Mouse (Mus musculus): Measurements from ENCODE around the gene 2310034G01Rik. TPM values are rescaled to one million over a fixed set of nuclear protein-coding genes. Genes with fewer than 3 reads are reported as not detected.

The 2310034G01Rik gene
- polyA plus RNA-seq (2015; fragmentation: Nextera tagmentation; extraction: Ambion mirVana): 1.4 and 1.5 TPM in 2 replicates

DNA sequence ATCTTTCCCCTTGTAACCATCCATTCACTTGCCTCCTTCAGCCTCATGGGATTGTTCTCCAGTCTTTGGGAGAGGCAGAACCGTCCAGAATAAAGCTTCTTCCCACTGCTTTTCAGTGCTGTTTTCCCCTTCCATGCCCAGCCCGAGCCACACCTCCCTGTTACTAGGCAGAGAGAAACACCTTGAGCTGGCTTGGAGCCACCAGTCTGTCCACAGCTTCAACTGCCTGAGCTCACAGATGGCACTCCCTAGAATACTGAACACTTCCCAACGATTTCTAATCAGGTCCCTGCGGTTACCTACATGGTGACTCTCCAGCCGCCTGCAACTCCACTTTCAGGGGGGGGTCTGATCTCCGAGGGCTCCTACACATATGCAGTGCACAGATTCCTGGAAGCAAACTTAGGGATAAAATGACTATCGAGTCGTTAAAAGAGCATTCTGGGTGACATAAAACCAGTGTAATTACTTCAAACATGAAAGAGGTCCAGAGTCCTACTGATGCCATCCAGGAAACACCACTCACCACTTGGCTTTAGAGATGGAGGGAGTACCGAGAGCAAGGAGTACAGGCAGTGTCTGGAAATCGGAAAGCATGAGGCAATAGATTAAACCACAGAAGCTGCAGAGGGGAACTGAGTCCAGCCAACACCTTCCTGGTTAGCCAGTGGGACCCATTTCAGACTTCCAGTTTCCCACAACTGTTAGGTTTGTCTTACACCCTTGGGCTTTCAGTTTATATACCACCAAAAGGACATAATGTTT is at the start of gene 2310034G01Rik:
TSS of gene 2310034G01Rik (minus strand) at position 135 of the 765 bp plus-strand sequence.
- ATAC-seq (ENCODE audit: insufficient read depth, low FRiP score, low read depth): no peak
- WGBS: 62% methylated on average over 10 of the region's 10 CpGs

DNA sequence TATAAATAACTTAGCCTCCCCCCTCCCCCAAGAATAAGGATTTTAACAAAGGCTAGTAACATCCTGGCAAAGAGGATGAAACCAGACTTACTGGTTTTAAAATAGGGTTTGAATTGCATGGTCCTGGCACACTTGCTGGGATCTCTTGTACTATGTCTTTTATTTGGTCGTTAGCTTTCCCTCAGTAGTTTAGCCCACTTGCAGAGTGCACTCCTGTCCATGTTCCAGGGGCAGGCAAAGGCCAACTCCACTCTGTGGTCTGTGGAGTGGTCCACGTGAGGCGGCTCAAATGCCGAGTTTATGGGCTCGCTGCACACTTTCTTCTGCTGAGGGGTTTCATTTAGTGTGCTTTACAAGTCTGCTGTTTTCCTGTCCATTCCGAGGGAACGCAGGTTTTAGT is 49.8 kb upstream of the 2310034G01Rik start:
- H3K4me1 ChIP-seq: peaks cover 25% of the 10 kb centered on the region
- H3K36me3 ChIP-seq: 0 out of 2 replicates have a peak, but pooled peaks cover 3% of the 10 kb centered on the region
- H3K9me3 ChIP-seq: no peaks in the 10 kb centered on the region
- H3K27me3 ChIP-seq (replicated peaks): no peaks in the 10 kb centered on the region
- no peak overlapping the region for H3K9ac ChIP-seq
- no peak overlapping the region for H3K27ac ChIP-seq
- WGBS: 76% methylated on average over 7 of the region's 7 CpGs
- H3K4me3 ChIP-seq (replicated peaks): no peak overlapping the region
- ATAC-seq (ENCODE audit: insufficient read depth, low FRiP score, low read depth): no peak
- H3K4me2 ChIP-seq: no peak overlapping the region

More for the DNA sequence above, at the start of gene 2310034G01Rik:
- Histone ChIP-seq H3K9ac (peak within 1 kb of the TSS; percentile 70), H3K4me2 (peak within 1 kb of the TSS; percentile 98), H3K27me3 (replicated peaks) (no peaks in the 10 kb centered on the region), H3K4me1 (peaks cover 17% of the 10 kb centered on the region), H3K4me3 (replicated peaks) (peak within 1 kb of the TSS; percentile 63), H3K27ac (peak within 1 kb of the TSS; percentile 84; the same call in 1 of the 2 replicates), H3K36me3 (no peaks in the 10 kb centered on the region), H3K9me3 (no peaks in the 10 kb centered on the region)

GRCm38 (mm10) chr19:46399372-46399771 is 49.3 kb upstream of the 2310034G01Rik start:
- Histone ChIP-seq H3K4me3 (replicated peaks) (no peak overlapping the region), H3K9ac (no peak overlapping the region), H3K27ac (no peak overlapping the region), H3K4me1 (peaks cover 28% of the 10 kb centered on the region), H3K27me3 (replicated peaks) (no peaks in the 10 kb centered on the region), H3K9me3 (no peaks in the 10 kb centered on the region), H3K36me3 (0 out of 2 replicates have a peak, but pooled peaks cover 3% of the 10 kb centered on the region), H3K4me2 (no peak overlapping the region)
- no peak for ATAC-seq (ENCODE audit: insufficient read depth, low FRiP score, low read depth)
- 81% methylated on average over 6 of the region's 6 CpGs for WGBS

- H3K27ac ChIP-seq: no peak overlapping the region
- no peaks in the 10 kb centered on the region for H3K9me3 ChIP-seq
- H3K4me2 ChIP-seq: peak overlapping the region; percentile 71
- WGBS: 42% methylated on average over 3 of the region's 3 CpGs
- H3K27me3 ChIP-seq (replicated peaks): no peaks in the 10 kb centered on the region
- H3K36me3 ChIP-seq: no peaks in the 10 kb centered on the region
- ATAC-seq (ENCODE audit: insufficient read depth, low FRiP score, low read depth): no peak
- peak overlapping the region; percentile 87 for H3K4me3 ChIP-seq (replicated peaks)
- H3K9ac ChIP-seq: no peak overlapping the region
- H3K4me1 ChIP-seq: peaks cover 36% of the 10 kb centered on the region
Observed at GRCm38 (mm10) chr19:46398401-46398800, 48.3 kb upstream of the 2310034G01Rik start.

- Histone ChIP-seq H3K4me3 (replicated peaks) (peak overlapping the region; percentile 87), H3K9ac (peak overlapping the region; percentile 82), H3K4me2 (peak overlapping the region; percentile 71), H3K9me3 (no peaks in the 10 kb centered on the region), H3K27ac (peak overlapping the region; percentile 90), H3K4me1 (peaks cover 39% of the 10 kb centered on the region), H3K36me3 (no peaks in the 10 kb centered on the region), H3K27me3 (replicated peaks) (no peaks in the 10 kb centered on the region)
- no peak for ATAC-seq (ENCODE audit: insufficient read depth, low FRiP score, low read depth)
- 2% methylated on average over 19 of the region's 19 CpGs for WGBS
Observed at GRCm38 (mm10) chr19:46397436-46398001, 47.4 kb upstream of the 2310034G01Rik start.

- no peaks in the 10 kb centered on the region for H3K9me3 ChIP-seq
- H3K4me1 ChIP-seq: peaks cover 39% of the 10 kb centered on the region
- peak; percentile 88 for ATAC-seq (ENCODE audit: insufficient read depth, low FRiP score, low read depth)
- H3K27me3 ChIP-seq (replicated peaks): no peaks in the 10 kb centered on the region
- peak within 1 kb of the TSS; percentile 87 for H3K4me3 ChIP-seq (replicated peaks)
- WGBS: under 1% methylated on average over 56 of the region's 57 CpGs
- H3K27ac ChIP-seq: peak within 1 kb of the TSS; percentile 90
- 0 out of 2 replicates have a peak, but pooled peaks cover under 1% of the 10 kb centered on the region for H3K36me3 ChIP-seq
- H3K4me2 ChIP-seq: peak within 1 kb of the TSS; percentile 71
- peak within 1 kb of the TSS; percentile 82 for H3K9ac ChIP-seq
Observed at GRCm38 (mm10) chr19:46396686-46397435, 46.8 kb upstream of the 2310034G01Rik start, which contains the start of gene Sufu. Gene Sufu, plus strand, starts transcription at chr19:46396896.

DNA sequence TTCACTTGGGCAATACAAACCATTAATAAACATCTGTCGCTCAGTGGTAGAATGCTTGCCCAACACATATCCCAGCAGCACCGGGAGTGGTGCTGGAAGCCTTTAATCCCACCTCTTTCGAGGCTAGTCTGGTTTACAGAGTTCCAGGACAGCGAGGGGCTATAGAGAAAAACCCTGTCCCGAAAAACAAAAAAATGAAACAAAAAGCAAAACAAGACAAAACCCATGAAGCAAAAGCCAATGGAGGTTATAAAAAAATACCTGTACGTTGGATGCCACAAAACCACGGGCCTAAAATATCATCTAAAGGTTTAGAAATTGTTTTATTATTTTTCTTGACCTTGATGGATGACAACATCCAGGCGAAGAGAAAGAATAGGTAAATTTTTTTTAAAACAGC is 46.0 kb upstream of the 2310034G01Rik start:
- H3K9ac ChIP-seq: no peak overlapping the region
- peaks cover 39% of the 10 kb centered on the region for H3K4me1 ChIP-seq
- no peaks in the 10 kb centered on the region for H3K27me3 ChIP-seq (replicated peaks)
- H3K4me2 ChIP-seq: peak overlapping the region; percentile 65
- H3K27ac ChIP-seq: peak overlapping the region; percentile 79; the same call in 1 of the 2 replicates
- peak overlapping the region; percentile 79 for H3K4me3 ChIP-seq (replicated peaks)
- 12% methylated on average over 8 of the region's 8 CpGs for WGBS
- H3K9me3 ChIP-seq: no peaks in the 10 kb centered on the region
- H3K36me3 ChIP-seq: 0 out of 2 replicates have a peak, but pooled peaks cover 3% of the 10 kb centered on the region
- no peak for ATAC-seq (ENCODE audit: insufficient read depth, low FRiP score, low read depth)

DNA sequence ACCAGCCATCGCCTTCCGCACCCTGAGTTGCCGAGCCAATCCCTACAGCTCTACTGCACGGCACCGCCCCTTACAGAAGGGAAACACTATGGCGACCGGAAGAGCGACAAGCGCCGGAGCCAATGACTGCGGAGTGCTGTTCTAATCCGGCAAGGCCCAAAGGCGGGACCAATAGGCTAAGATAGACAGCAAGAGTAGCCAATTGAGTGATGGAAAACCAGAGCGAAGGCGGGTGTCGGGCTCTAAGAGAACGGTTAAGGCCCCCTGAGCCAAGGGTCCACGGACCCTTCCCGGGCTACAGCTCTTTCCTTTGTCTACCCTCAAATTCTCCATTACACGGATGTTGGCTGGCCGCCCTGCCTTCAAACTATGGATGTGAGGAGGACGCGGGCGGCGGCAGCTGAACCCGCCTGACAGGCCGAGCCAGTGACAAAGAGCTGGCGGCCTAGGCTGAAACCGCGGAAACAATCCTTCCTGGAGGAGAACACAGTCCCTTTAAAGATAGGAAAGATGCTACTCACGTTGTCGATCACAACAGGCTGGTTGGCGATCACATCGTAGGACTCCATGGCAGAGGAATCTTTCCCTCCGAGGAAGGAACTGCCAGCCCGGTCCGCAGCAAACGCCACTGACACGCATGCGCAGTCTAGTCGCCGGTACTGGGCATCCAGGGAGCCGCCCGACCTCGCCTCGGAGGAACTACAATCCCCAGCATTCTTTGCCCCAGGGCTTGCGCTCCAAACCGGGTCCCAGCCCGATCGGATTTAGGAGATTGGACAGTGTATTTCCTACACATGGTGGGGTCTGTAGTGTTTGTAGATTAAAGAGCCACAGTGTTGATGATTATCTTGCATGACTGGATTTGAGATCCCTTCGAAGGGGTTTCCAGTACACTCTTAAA is 45.3 kb upstream of the 2310034G01Rik start, which contains the start of gene Actr1a:
TSS of gene Actr1a (minus strand) at position 640 of the 901 bp plus-strand sequence.
- Histone ChIP-seq H3K9ac (peak within 1 kb of the TSS; percentile 67), H3K9me3 (no peaks in the 10 kb centered on the region), H3K27me3 (replicated peaks) (no peaks in the 10 kb centered on the region), H3K4me3 (replicated peaks) (peak within 1 kb of the TSS; percentile 87), H3K27ac (peak within 1 kb of the TSS; percentile 79), H3K4me1 (peaks cover 39% of the 10 kb centered on the region), H3K36me3 (0 out of 2 replicates have a peak, but pooled peaks cover 3% of the 10 kb centered on the region), H3K4me2 (peak within 1 kb of the TSS; percentile 66)
- ATAC-seq (ENCODE audit: insufficient read depth, low FRiP score, low read depth): peak; percentile 96
- under 1% methylated on average over 51 of the region's 51 CpGs for WGBS

GRCm38 (mm10) chr19:46394712-46395108 is 44.6 kb upstream of the 2310034G01Rik start:
- Histone ChIP-seq H3K9me3 (no peaks in the 10 kb centered on the region), H3K4me3 (replicated peaks) (peak overlapping the region; percentile 79), H3K4me1 (peaks cover 39% of the 10 kb centered on the region), H3K27me3 (replicated peaks) (no peaks in the 10 kb centered on the region), H3K36me3 (0 out of 2 replicates have a peak, but pooled peaks cover 3% of the 10 kb centered on the region), H3K9ac (0 out of 2 replicates have a peak overlapping the region, but pooled peaks have one; percentile 0), H3K27ac (no peak overlapping the region), H3K4me2 (peak overlapping the region; percentile 66)
- 5% methylated on average over 10 of the region's 10 CpGs for WGBS
- ATAC-seq (ENCODE audit: insufficient read depth, low FRiP score, low read depth): no peak

DNA sequence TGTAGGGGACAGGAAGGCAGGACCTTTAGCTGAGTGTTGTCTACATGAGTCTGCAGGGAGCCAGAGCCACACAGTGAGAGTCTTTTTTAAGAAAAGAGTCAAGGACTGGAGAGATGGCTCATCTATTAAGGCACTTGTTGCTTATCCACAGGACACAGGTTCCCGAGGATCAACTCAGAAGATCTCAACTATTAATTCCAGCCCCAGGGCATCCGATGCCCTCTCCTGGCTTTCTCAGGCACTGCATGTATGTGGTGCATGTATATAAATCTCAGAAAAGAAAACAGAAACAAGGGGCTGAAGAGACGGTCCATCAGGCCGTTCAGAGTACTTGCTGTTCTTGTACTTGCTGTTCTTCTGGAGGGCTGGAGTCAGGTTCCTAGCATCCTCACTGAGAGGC is 41.9 kb upstream of the 2310034G01Rik start:
- Histone ChIP-seq H3K4me2 (no peak overlapping the region), H3K27ac (no peak overlapping the region), H3K4me3 (replicated peaks) (no peak overlapping the region), H3K36me3 (peaks cover 4% of the 10 kb centered on the region; the same call in 1 of the 2 replicates), H3K9ac (no peak overlapping the region), H3K27me3 (replicated peaks) (no peaks in the 10 kb centered on the region), H3K9me3 (no peaks in the 10 kb centered on the region), H3K4me1 (peaks cover 20% of the 10 kb centered on the region)
- WGBS: 38% methylated on average over 4 of the region's 4 CpGs
- no peak for ATAC-seq (ENCODE audit: insufficient read depth, low FRiP score, low read depth)

GRCm38 (mm10) chr19:46389872-46390271 is 39.8 kb upstream of the 2310034G01Rik start:
- H3K36me3 ChIP-seq: peaks cover 18% of the 10 kb centered on the region
- no peak overlapping the region for H3K4me3 ChIP-seq (replicated peaks)
- no peaks in the 10 kb centered on the region for H3K9me3 ChIP-seq
- no peak overlapping the region for H3K9ac ChIP-seq
- peaks cover 14% of the 10 kb centered on the region for H3K4me1 ChIP-seq
- no peak overlapping the region for H3K4me2 ChIP-seq
- WGBS: 88% methylated on average over 5 of the region's 5 CpGs
- ATAC-seq (ENCODE audit: insufficient read depth, low FRiP score, low read depth): no peak
- H3K27ac ChIP-seq: no peak overlapping the region
- no peaks in the 10 kb centered on the region for H3K27me3 ChIP-seq (replicated peaks)

All from stomach, embryonic 15.5 days (tissue).